Mouse (Mus musculus) E14TG2a.4 (cell line): Measurements from ENCODE around the gene March4.
A peak's percentile ranks its signal among the peaks of the same experiment; 100 is the strongest.

Experiments
- H3K27me3 ChIP-seq: 2 replicates; pipeline ENCODE4 v1.6.1; 2014; ENCODE audit warnings: low read length, control low read depth; ENCODE audit not compliant: insufficient read depth
- H3K36me3 ChIP-seq: 2 replicates; pipeline ENCODE4 v1.6.1; 2014; ENCODE audit warnings: low read length, control low read depth; ENCODE audit not compliant: insufficient read depth
- H3K4me1 ChIP-seq: replicated peaks from 2 replicates; pipeline ENCODE4 v1.6.1; 2014; ENCODE audit warnings: low read depth, low read length, control low read depth
- H3K4me3 ChIP-seq: replicated peaks from 2 replicates; pipeline ENCODE4 v1.5.1; 2014; ENCODE audit warnings: mild to moderate bottlenecking, low read length
- H3K9me3 ChIP-seq: 2 replicates; pipeline ENCODE4 v1.6.1; 2014; ENCODE audit warnings: low read length, control low read depth
- CTCF ChIP-seq: conservative IDR thresholded peaks from 2 replicates; pipeline ENCODE4 v1.5.1; 2014; ENCODE audit warnings: low read length
- NANOG ChIP-seq: IDR thresholded peaks from 2 replicates; pipeline ENCODE4 v1.6.1; 2014; ENCODE audit warnings: borderline replicate concordance, low read length, mixed read lengths
- POU5F1 ChIP-seq: IDR thresholded peaks from 2 replicates; pipeline ENCODE4 v1.6.1; 2014; ENCODE audit warnings: low read length, borderline replicate concordance

March4 gene

GRCm38 (mm10) chr1:72507670-72508069, 29.1 kb downstream of the March4 start:
- no peak for TF ChIP-seq CTCF
- no peak for TF ChIP-seq NANOG
- TF ChIP-seq POU5F1 = no peak
- Histone ChIP-seq H3K36me3 (no peaks in the 10 kb centered on the region), H3K9me3 (no peaks in the 10 kb centered on the region), H3K4me1 (peaks cover 17% of the 10 kb centered on the region), H3K27me3 (peaks cover 10% of the 10 kb centered on the region; the same call in 1 of the 2 replicates), H3K4me3 (no peak overlapping the region)

- TF ChIP-seq CTCF = no peak
- TF ChIP-seq NANOG = no peak
- TF ChIP-seq POU5F1 = no peak
- H3K36me3 ChIP-seq = no peaks in the 10 kb centered on the region
- peaks cover 17% of the 10 kb centered on the region for H3K4me1 ChIP-seq
Observed at GRCm38 (mm10) chr1:72506202-72506601, 30.5 kb downstream of the March4 start.

GRCm38 (mm10) chr1:72497609-72498008, 39.1 kb downstream of the March4 start:
- H3K9me3 ChIP-seq = no peaks in the 10 kb centered on the region
- no peaks in the 10 kb centered on the region for H3K36me3 ChIP-seq
- H3K27me3 ChIP-seq = peaks cover 16% of the 10 kb centered on the region
- TF ChIP-seq NANOG = no peak
- no peak for TF ChIP-seq POU5F1
- TF ChIP-seq CTCF = no peak
- peaks cover 14% of the 10 kb centered on the region for H3K4me1 ChIP-seq
- H3K4me3 ChIP-seq = no peak overlapping the region

More at GRCm38 (mm10) chr1:72506202-72506601, 30.5 kb downstream of the March4 start:
- peaks cover 16% of the 10 kb centered on the region for H3K27me3 ChIP-seq
- H3K9me3 ChIP-seq = no peaks in the 10 kb centered on the region
- H3K4me3 ChIP-seq = no peak overlapping the region

GRCm38 (mm10) chr1:72493454-72493853, 43.3 kb downstream of the March4 start:
- Histone ChIP-seq H3K4me3 (no peak overlapping the region), H3K27me3 (no peaks in the 10 kb centered on the region), H3K4me1 (peaks cover 48% of the 10 kb centered on the region), H3K9me3 (no peaks in the 10 kb centered on the region), H3K36me3 (no peaks in the 10 kb centered on the region)
- no peak for TF ChIP-seq POU5F1
- TF ChIP-seq NANOG = no peak
- no peak for TF ChIP-seq CTCF

GRCm38 (mm10) chr1:72492666-72493065, 44.1 kb downstream of the March4 start:
- no peaks in the 10 kb centered on the region for H3K27me3 ChIP-seq
- H3K4me3 ChIP-seq = no peak overlapping the region
- peaks cover 48% of the 10 kb centered on the region for H3K4me1 ChIP-seq
- no peaks in the 10 kb centered on the region for H3K9me3 ChIP-seq
- no peak for TF ChIP-seq POU5F1
- TF ChIP-seq CTCF = no peak
- TF ChIP-seq NANOG = no peak
- no peaks in the 10 kb centered on the region for H3K36me3 ChIP-seq

GRCm38 (mm10) chr1:72491307-72491706, 45.4 kb downstream of the March4 start:
- H3K9me3 ChIP-seq = no peaks in the 10 kb centered on the region
- TF ChIP-seq POU5F1 (no peak), CTCF (no peak), NANOG (no peak)
- H3K4me1 ChIP-seq = peaks cover 48% of the 10 kb centered on the region
- H3K36me3 ChIP-seq = no peaks in the 10 kb centered on the region
- H3K27me3 ChIP-seq = no peaks in the 10 kb centered on the region
- H3K4me3 ChIP-seq = peak overlapping the region; percentile 0; the same call in 1 of the 2 replicates

- Histone ChIP-seq H3K4me1 (peaks cover 48% of the 10 kb centered on the region), H3K4me3 (peak overlapping the region; percentile 52), H3K36me3 (no peaks in the 10 kb centered on the region), H3K27me3 (no peaks in the 10 kb centered on the region), H3K9me3 (no peaks in the 10 kb centered on the region)
- TF ChIP-seq NANOG (no peak), CTCF (no peak), POU5F1 (no peak)
Observed at GRCm38 (mm10) chr1:72490801-72491200, 45.9 kb downstream of the March4 start.

DNA sequence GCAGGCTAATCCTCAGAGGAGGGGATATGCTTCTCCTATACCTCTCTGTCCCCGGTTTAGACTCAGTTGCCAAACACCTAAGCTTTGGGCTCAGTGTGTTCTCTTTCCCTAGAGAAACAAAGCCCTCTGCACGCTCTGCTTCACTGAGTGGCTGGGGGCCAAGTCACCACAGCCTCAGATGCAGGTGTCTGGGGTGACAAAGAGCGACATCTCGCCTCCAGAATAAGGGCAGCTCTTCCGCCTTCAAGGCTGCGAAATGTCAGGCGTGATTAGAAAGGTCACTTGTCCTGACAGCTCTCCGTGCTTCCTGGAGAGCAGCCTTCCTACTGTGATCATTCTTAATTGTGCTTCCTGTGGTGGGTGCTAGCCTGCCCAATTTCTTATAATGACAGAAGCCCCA, 46.5 kb downstream of the March4 start:
- Histone ChIP-seq H3K27me3 (no peaks in the 10 kb centered on the region), H3K4me3 (peak overlapping the region; percentile 52), H3K4me1 (peaks cover 48% of the 10 kb centered on the region), H3K36me3 (no peaks in the 10 kb centered on the region), H3K9me3 (no peaks in the 10 kb centered on the region)
- no peak for TF ChIP-seq NANOG
- TF ChIP-seq CTCF = no peak
- TF ChIP-seq POU5F1 = no peak

- Histone ChIP-seq H3K9me3 (no peaks in the 10 kb centered on the region), H3K4me1 (peaks cover 6% of the 10 kb centered on the region), H3K4me3 (no peak overlapping the region), H3K27me3 (no peaks in the 10 kb centered on the region), H3K36me3 (no peaks in the 10 kb centered on the region)
- no peak for TF ChIP-seq NANOG
Observed at GRCm38 (mm10) chr1:72476594-72476993, 60.1 kb downstream of the March4 start.
